In the genomic region with DNA sequence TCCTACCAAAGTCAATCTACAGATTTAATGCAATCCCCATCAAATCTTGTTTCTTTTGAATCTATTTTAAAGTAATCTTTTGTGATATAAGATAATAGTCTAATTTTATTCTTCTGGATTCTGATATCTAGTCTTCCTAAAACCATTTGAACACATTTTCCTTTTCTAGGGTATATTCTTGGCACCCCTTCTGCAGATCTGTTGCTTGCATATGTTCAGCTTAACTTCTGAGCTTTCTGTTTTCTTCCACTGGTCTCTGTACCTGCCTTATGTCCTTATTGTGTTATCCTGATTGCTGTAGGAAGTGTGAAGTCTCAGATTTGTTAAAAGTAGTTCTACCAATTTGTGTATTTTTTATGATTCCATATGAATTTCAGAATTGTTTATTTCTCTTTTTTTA, we compare ENCODE assay signal across 15 mouse cellular contexts.
"Had no signal": no experiment of that assay in that cellular context is flagged by ENCODE, and none has a peak within 500 bp of the region (broad histone marks: within the 10 kb centered on the region; RNA-seq: fewer than 3 reads in every experiment).

No protein-coding gene starts in this region.

- DNase-seq: gastrocnemius, adult 2 months; gastrocnemius, postnatal 10 days; gastrocnemius, postnatal 25 days; heart, adult 2 months; heart, postnatal 14 days; heart, postnatal 36 days; kidney, adult 11 months; kidney, adult 2 months; kidney, adult 9 months; kidney, postnatal 14 days; kidney, postnatal 36 days; left cerebral cortex, postnatal 4 days had no signal

- ATAC-seq: hindbrain, postnatal 0 days; intestine, embryonic 16.5 days; liver, embryonic 12.5 days had no signal
